Mouse (Mus musculus) 416B (cell line): ENCODE measurements around the gene Tmem231.
"Not testable (repeated sequence)": the region's sequence is repeated elsewhere in the genome, so short reads cannot be mapped to it uniquely, and the experiment has no call there.

ENCODE experiments used
- DNase-seq: peaks from one replicate; pipeline ENCODE4 v3.0.0; 2011; ENCODE audit warnings: low read depth

The Tmem231 gene

GRCm38 (mm10) chr8:111947954-111948353 lies 14.3 kb upstream of the Tmem231 start:
- DNase-seq = no peak

- DNase-seq = no peak
Measured at GRCm38 (mm10) chr8:111947144-111947543, 13.5 kb upstream of the Tmem231 start.

GRCm38 (mm10) chr8:111943544-111943943 lies 9.9 kb upstream of the Tmem231 start:
- no peak for DNase-seq

- peak; percentile 78 for DNase-seq
Measured at GRCm38 (mm10) chr8:111941101-111941454, 7.4 kb upstream of the Tmem231 start.

GRCm38 (mm10) chr8:111940171-111941100 lies 6.8 kb upstream of the Tmem231 start, which contains the start of gene Gabarapl2:
Gene Gabarapl2, plus strand, starts transcription at chr8:111940703.
- peak; percentile 96 for DNase-seq

GRCm38 (mm10) chr8:111939516-111940142 lies 5.9 kb upstream of the Tmem231 start:
- peak; percentile 89 for DNase-seq

- DNase-seq = not testable (repeated sequence)
Measured at GRCm38 (mm10) chr8:111938076-111938985, 4.7 kb upstream of the Tmem231 start.

- DNase-seq = no peak
Measured at GRCm38 (mm10) chr8:111937184-111937583, 3.5 kb upstream of the Tmem231 start.

- no peak for DNase-seq
Measured at GRCm38 (mm10) chr8:111934201-111934600, 520 bp upstream of the Tmem231 start.

GRCm38 (mm10) chr8:111932580-111933336 lies 923 bp downstream of the Tmem231 start:
- no peak for DNase-seq

- DNase-seq = no peak
Measured at GRCm38 (mm10) chr8:111931721-111932120, 2.0 kb downstream of the Tmem231 start.

GRCm38 (mm10) chr8:111929648-111930344 lies 3.9 kb downstream of the Tmem231 start:
- peak; percentile 68 for DNase-seq

GRCm38 (mm10) chr8:111924976-111925375 lies 8.7 kb downstream of the Tmem231 start:
- DNase-seq = no peak

GRCm38 (mm10) chr8:111923383-111923804 lies 10.3 kb downstream of the Tmem231 start:
- DNase-seq = peak; percentile 89

- no peak for DNase-seq
Measured at GRCm38 (mm10) chr8:111920971-111921370, 12.7 kb downstream of the Tmem231 start.

- DNase-seq = peak; percentile 70
Measured at GRCm38 (mm10) chr8:111919663-111920062, 14.0 kb downstream of the Tmem231 start.

GRCm38 (mm10) chr8:111912860-111913432 lies 20.7 kb downstream of the Tmem231 start:
- peak; percentile 17 for DNase-seq

- DNase-seq = no peak
Measured at GRCm38 (mm10) chr8:111911572-111911971, 22.1 kb downstream of the Tmem231 start.

GRCm38 (mm10) chr8:111909621-111910450 lies 23.8 kb downstream of the Tmem231 start, which contains the start of gene Chst5:
Gene Chst5, minus strand, starts transcription at chr8:111910447.
- no peak for DNase-seq
